Mouse (Mus musculus) stomach, postnatal 0 days (tissue): ENCODE results near the gene Galnt10. TPM values are rescaled to one million over a fixed set of nuclear protein-coding genes. Genes with fewer than 3 reads are reported as not detected.

Source experiments
- ATAC-seq: fragments of 200-750 bp; cut with Nextera tagmentation; 2 replicates; pipeline ENCODE4 v1.8.0; 2017; ENCODE audit not compliant: low FRiP score, low TSS enrichment
- DNase-seq: peaks from one replicate; pipeline ENCODE4 v3.0.0-alpha.2; 2016; ENCODE audit warnings: low spot score
- H3K27ac ChIP-seq: fragments of 300-500 bp; sonication (generic); replicated peaks from 2 replicates; pipeline ENCODE4 v1.5.1; 2014; ENCODE audit warnings: mild to moderate bottlenecking, control low read depth
- H3K27me3 ChIP-seq: fragments of 300-500 bp; sonication (generic); 2 replicates; pipeline ENCODE4 v1.6.1; 2014; ENCODE audit warnings: low read length; ENCODE audit not compliant: control insufficient read depth, insufficient read depth
- H3K36me3 ChIP-seq: fragments of 300-500 bp; sonication (generic); 2 replicates; pipeline ENCODE4 v1.6.1; 2014; ENCODE audit warnings: low read length, mixed read lengths; ENCODE audit not compliant: control insufficient read depth, insufficient read depth
- H3K4me1 ChIP-seq: fragments of 300-500 bp; sonication (generic); replicated peaks from 2 replicates; pipeline ENCODE4 v1.6.1; 2014; ENCODE audit warnings: antibody characterized with exemption; ENCODE audit not compliant: control insufficient read depth, insufficient read depth
- H3K4me2 ChIP-seq: fragments of 300-500 bp; sonication (generic); replicated peaks from 2 replicates; pipeline ENCODE4 v1.6.1; 2014; ENCODE audit warnings: low read depth, mild to moderate bottlenecking, control low read depth, moderate library complexity
- H3K4me3 ChIP-seq: fragments of 300-500 bp; sonication (generic); 2 replicates; pipeline ENCODE4 v1.5.1; 2014; ENCODE audit warnings: low read depth, low read length, control low read depth
- H3K9ac ChIP-seq: fragments of 300-500 bp; sonication (generic); 2 replicates; pipeline ENCODE4 v1.6.1; 2014; ENCODE audit warnings: mild to moderate bottlenecking, low read length, control low read depth, mixed read lengths
- H3K9me3 ChIP-seq: fragments of 300-500 bp; sonication (generic); 2 replicates; pipeline ENCODE4 v1.6.1; 2016; ENCODE audit warnings: low read length; ENCODE audit not compliant: control insufficient read depth
- CTCF ChIP-seq: IDR thresholded peaks from 2 replicates; pipeline ENCODE4 v1.5.1; 2016; ENCODE audit warnings: antibody characterized with exemption, low read depth, mild to moderate bottlenecking, moderate library complexity
- EP300 ChIP-seq: optimal IDR thresholded peaks from 2 replicates; pipeline ENCODE3; 2016; ENCODE audit warnings: antibody characterized with exemption
- WGBS: fragments of 180-500 bp; shearing (Covaris S2); extraction: QIAGEN DNeasy Blood & Tissue Kit; methylation state at CpG from one replicate; pipeline ENCODE4 v1.1.7; 2014; 5-methylcytosine and 5-hydroxymethylcytosine counted together
- polyA plus RNA-seq: library from polyadenylated mRNA; unstranded; fragments of >200 nt; fragmentation: Nextera tagmentation; extraction: Ambion mirVana; gene quantifications from 2 replicates; pipeline ENCODE4 v1.2.1, GENCODE M21; 2015

Gene Galnt10
- polyA plus RNA-seq, 1 experiment from 2014 or later, result 8.8 TPM

- H3K4me1 ChIP-seq, result peaks cover 11% of the 10 kb centered on the region; the same call in 1 of the 2 replicates
- no peaks in the 10 kb centered on the region for H3K36me3 ChIP-seq
- peak overlapping the region; percentile 58 for H3K4me2 ChIP-seq
- peak overlapping the region; percentile 34 for H3K4me3 ChIP-seq
- DNase-seq (no peak), ATAC-seq (no peak)
- H3K9me3 ChIP-seq, result no peaks in the 10 kb centered on the region
- H3K27me3 ChIP-seq, result peaks cover 17% of the 10 kb centered on the region; the same call in 1 of the 2 replicates
- no peak overlapping the region for H3K27ac ChIP-seq
- TF ChIP-seq CTCF (no peak), EP300 (no peak)
- 3% methylated on average over 33 of the region's 33 CpGs for WGBS
- H3K9ac ChIP-seq, result peak overlapping the region; percentile 35; the same call in 1 of the 2 replicates
These were observed 182.8 kb downstream of the Galnt10 start for GRCm38 (mm10) chr11:57827915-57828545.

DNA sequence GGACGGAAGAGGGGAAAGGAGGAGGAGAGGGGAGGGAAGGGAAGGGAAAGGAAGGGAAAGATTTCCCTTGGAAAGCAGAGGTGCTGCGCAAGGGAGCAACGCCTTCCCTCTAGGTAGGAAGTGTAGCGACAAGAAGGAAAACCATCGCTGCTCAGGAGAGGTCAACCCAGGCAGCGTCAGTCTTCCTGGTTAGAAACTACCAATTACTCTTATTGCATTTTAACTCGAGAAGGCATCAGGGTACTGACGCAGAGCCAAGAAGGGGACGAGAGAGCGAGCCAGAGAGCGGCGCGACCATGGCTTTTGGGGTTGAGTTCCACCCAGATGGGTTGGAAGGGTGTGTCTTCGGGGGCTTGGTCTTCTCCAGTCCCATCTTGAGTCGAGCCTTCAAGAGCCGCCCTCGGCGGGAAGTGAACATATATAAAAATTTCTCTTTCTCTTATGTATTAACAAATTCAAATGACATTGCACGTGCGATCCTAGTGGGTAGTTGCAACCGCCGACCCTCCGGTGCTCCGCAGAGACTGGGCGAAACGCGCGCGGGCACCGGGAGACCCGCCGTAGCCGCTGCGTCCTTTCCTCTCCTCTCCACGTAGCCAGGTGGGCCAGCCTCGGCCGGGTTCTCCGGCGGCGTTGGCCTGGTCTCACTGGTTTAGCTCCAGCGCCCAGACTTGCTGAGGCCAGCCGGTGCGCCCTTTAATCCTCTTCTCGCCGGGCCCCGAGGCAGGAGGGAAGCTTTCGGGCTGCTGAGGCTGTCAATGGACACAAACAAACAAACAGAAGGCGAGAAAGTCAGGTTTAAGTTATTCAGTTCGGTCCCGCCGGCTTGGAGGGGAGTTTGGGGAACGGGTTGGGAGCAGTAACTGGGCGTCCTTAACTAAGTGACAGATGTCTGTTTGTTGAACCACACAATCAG is 184.0 kb downstream of the Galnt10 start:
- ATAC-seq (no peak), DNase-seq (no peak)
- H3K27ac ChIP-seq, result no peak overlapping the region
- peak overlapping the region; percentile 8 for H3K4me3 ChIP-seq
- H3K36me3 ChIP-seq, result no peaks in the 10 kb centered on the region
- no peaks in the 10 kb centered on the region for H3K9me3 ChIP-seq
- H3K4me2 ChIP-seq, result peak overlapping the region; percentile 8; the same call in 1 of the 2 replicates
- no peak overlapping the region for H3K9ac ChIP-seq
- H3K27me3 ChIP-seq, result peaks cover 21% of the 10 kb centered on the region; the same call in 1 of the 2 replicates
- TF ChIP-seq EP300, result no peak
- no peak for TF ChIP-seq CTCF
- 20% methylated on average over 48 of the region's 53 CpGs for WGBS
- peaks cover 11% of the 10 kb centered on the region; the same call in 1 of the 2 replicates for H3K4me1 ChIP-seq

- Histone ChIP-seq H3K36me3 (no peaks in the 10 kb centered on the region), H3K27me3 (peaks cover 21% of the 10 kb centered on the region; the same call in 1 of the 2 replicates), H3K9me3 (no peaks in the 10 kb centered on the region), H3K4me1 (peaks cover 11% of the 10 kb centered on the region; the same call in 1 of the 2 replicates), H3K4me3 (0 out of 2 replicates have a peak overlapping the region, but pooled peaks have one; percentile 8), H3K4me2 (no peak overlapping the region), H3K9ac (no peak overlapping the region), H3K27ac (no peak overlapping the region)
- TF ChIP-seq EP300, result no peak
- no peak for TF ChIP-seq CTCF
- ATAC-seq, result no peak
- no peak for DNase-seq
- 71% methylated on average over 17 of the region's 17 CpGs for WGBS
These were observed 184.9 kb downstream of the Galnt10 start for GRCm38 (mm10) chr11:57829871-57830775.

GRCm38 (mm10) chr11:57831281-57831781 is 186.1 kb downstream of the Galnt10 start:
- Histone ChIP-seq H3K27ac (no peak overlapping the region), H3K4me3 (no peak overlapping the region)
- no peak for ATAC-seq

DNA sequence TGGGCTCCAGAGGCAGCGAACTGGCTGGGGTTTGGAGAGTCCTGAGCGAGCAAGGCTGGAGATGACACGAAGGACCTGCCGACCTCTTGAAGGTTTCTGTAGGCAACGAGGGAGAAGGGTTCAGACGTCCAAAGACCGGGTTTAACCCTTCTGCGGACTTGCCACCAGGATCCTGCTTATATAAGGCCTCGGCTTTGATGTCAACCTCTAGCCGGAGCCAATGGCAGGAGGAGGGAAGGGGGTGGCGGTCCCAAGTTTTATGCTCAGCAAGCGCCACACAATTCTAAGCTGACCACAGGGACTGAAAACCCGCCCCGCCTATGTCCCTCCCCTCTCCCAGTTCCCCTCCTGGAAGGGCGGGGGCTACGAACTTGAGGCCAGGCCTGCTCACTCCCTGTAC is 186.6 kb downstream of the Galnt10 start:
- no peak overlapping the region for H3K4me2 ChIP-seq
- WGBS, result 42% methylated on average over 16 of the region's 16 CpGs
- peaks cover 11% of the 10 kb centered on the region; the same call in 1 of the 2 replicates for H3K4me1 ChIP-seq
- no peak overlapping the region for H3K9ac ChIP-seq
- H3K36me3 ChIP-seq, result no peaks in the 10 kb centered on the region
- DNase-seq (no peak), ATAC-seq (no peak)
- peaks cover 29% of the 10 kb centered on the region; the same call in 1 of the 2 replicates for H3K27me3 ChIP-seq
- H3K4me3 ChIP-seq, result no peak overlapping the region
- no peak overlapping the region for H3K27ac ChIP-seq
- TF ChIP-seq CTCF (no peak), EP300 (no peak)
- no peaks in the 10 kb centered on the region for H3K9me3 ChIP-seq

More at GRCm38 (mm10) chr11:57831281-57831781, 186.1 kb downstream of the Galnt10 start:
- Histone ChIP-seq H3K9ac (no peak overlapping the region), H3K9me3 (no peaks in the 10 kb centered on the region), H3K36me3 (no peaks in the 10 kb centered on the region), H3K4me1 (peaks cover 11% of the 10 kb centered on the region; the same call in 1 of the 2 replicates), H3K27me3 (peaks cover 25% of the 10 kb centered on the region; the same call in 1 of the 2 replicates), H3K4me2 (no peak overlapping the region)
- no peak for DNase-seq
- TF ChIP-seq EP300, result no peak
- no peak for TF ChIP-seq CTCF
- WGBS, result 30% methylated on average over 31 of the region's 31 CpGs
